Mouse (Mus musculus) gastrocnemius, postnatal 25 days (tissue): ENCODE measurements around the gene Sapcd1. TPM values are rescaled to one million over a fixed set of nuclear protein-coding genes. Genes with fewer than 3 reads are reported as not detected.

Experiments
- DNase-seq: peaks from one replicate; pipeline ENCODE4 v3.0.0; 2022
- total RNA-seq, 2 experiments: library from RNA; stranded (reverse); gene quantifications; 1 replicate in 1 of 2; 2 replicates in 1 of 2; pipeline ENCODE4 v1.2.3; 2021

Gene Sapcd1
- total RNA-seq, 2 experiments from 2014 or later: 0.31 TPM; not detected in 1

GRCm38 (mm10) chr17:35031272-35031671, 3.5 kb upstream of the Sapcd1 start:
- no peak for DNase-seq

GRCm38 (mm10) chr17:35029691-35030532, 2.1 kb upstream of the Sapcd1 start:
- no peak for DNase-seq

- DNase-seq: no peak
Measured at GRCm38 (mm10) chr17:35028315-35028714, 499 bp upstream of the Sapcd1 start.

GRCm38 (mm10) chr17:35026206-35026605, 1.6 kb downstream of the Sapcd1 start:
- DNase-seq: no peak

- peak; percentile 31 for DNase-seq
Measured at GRCm38 (mm10) chr17:35024691-35025488, 2.9 kb downstream of the Sapcd1 start.

- DNase-seq: no peak
Measured at GRCm38 (mm10) chr17:35024261-35024660, 3.6 kb downstream of the Sapcd1 start.

GRCm38 (mm10) chr17:35023756-35024155, 4.1 kb downstream of the Sapcd1 start:
- DNase-seq: no peak

GRCm38 (mm10) chr17:35023221-35023620, 4.6 kb downstream of the Sapcd1 start:
- no peak for DNase-seq

GRCm38 (mm10) chr17:35022541-35023060, 5.2 kb downstream of the Sapcd1 start:
- no peak for DNase-seq

GRCm38 (mm10) chr17:35021842-35022477, 5.9 kb downstream of the Sapcd1 start:
- DNase-seq: no peak

GRCm38 (mm10) chr17:35021163-35021808, 6.5 kb downstream of the Sapcd1 start:
- DNase-seq: peak; percentile 75

- no peak for DNase-seq
Measured at GRCm38 (mm10) chr17:35020551-35020950, 7.3 kb downstream of the Sapcd1 start.

- DNase-seq: no peak
Measured at GRCm38 (mm10) chr17:35019894-35020293, 7.9 kb downstream of the Sapcd1 start.

- no peak for DNase-seq
Measured at GRCm38 (mm10) chr17:35018171-35018570, 9.6 kb downstream of the Sapcd1 start.

- no peak for DNase-seq
Measured at GRCm38 (mm10) chr17:35017706-35018030, 10.1 kb downstream of the Sapcd1 start.

- peak; percentile 5 for DNase-seq
Measured at GRCm38 (mm10) chr17:35016791-35017705, 10.8 kb downstream of the Sapcd1 start.

- peak; percentile 52 for DNase-seq
Measured at GRCm38 (mm10) chr17:35016376-35016775, 11.4 kb downstream of the Sapcd1 start, which contains the start of gene Vwa7. Gene Vwa7 (plus strand): TSS chr17:35016579.

- DNase-seq: peak; percentile 6
Measured at GRCm38 (mm10) chr17:35015296-35015695, 12.5 kb downstream of the Sapcd1 start.

- peak; percentile 7 for DNase-seq
Measured at GRCm38 (mm10) chr17:35013221-35013620, 14.6 kb downstream of the Sapcd1 start.

- peak; percentile 3 for DNase-seq
Measured at GRCm38 (mm10) chr17:35012430-35012829, 15.4 kb downstream of the Sapcd1 start.

- DNase-seq: no peak
Measured at GRCm38 (mm10) chr17:35011440-35011839, 16.4 kb downstream of the Sapcd1 start.
